Mouse (Mus musculus) heart, postnatal 36 days (tissue): ENCODE results near the gene Rab14. TPM values are rescaled to one million over a fixed set of nuclear protein-coding genes. Genes with fewer than 3 reads are reported as not detected.

Source experiments
- DNase-seq, 2 experiments: peaks; one replicate each; pipeline ENCODE4 v3.0.0; 2021 to 2022
- intact Hi-C: fragments of 180-260 bp; cut with DNase I; formaldehyde crosslinking; loops from one replicate; pipeline ENCODE4 v1.15.1; 2025
- total RNA-seq, 2 experiments: library from RNA; stranded (reverse); gene quantifications; 2 replicates each; pipeline ENCODE4 v1.2.3; 2021

Rab14 gene
- total RNA-seq, 2 experiments from 2014 or later, result 133 to 134 TPM

DNA sequence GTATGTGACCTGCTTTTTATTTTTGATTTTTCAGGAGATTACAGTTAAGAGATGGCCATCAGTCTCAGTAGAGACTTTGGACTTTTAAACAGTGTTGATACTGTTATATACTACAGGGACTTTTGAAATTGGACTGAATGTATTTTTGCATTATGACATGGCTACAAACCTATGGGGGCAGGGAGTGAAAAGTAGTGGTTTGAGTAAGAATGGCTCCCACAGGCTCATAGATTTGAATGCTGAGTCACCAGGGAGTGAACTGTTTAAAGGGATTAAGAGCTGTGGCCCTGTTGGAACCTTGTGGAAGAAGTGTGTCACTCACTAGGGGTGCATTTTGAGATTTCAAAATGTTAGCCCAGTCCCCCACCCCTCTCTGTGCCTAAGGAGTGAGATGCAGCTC is 2.8 kb upstream of the Rab14 start:
- intact Hi-C loops, result no loop called here
- DNase-seq, result no peak

DNA sequence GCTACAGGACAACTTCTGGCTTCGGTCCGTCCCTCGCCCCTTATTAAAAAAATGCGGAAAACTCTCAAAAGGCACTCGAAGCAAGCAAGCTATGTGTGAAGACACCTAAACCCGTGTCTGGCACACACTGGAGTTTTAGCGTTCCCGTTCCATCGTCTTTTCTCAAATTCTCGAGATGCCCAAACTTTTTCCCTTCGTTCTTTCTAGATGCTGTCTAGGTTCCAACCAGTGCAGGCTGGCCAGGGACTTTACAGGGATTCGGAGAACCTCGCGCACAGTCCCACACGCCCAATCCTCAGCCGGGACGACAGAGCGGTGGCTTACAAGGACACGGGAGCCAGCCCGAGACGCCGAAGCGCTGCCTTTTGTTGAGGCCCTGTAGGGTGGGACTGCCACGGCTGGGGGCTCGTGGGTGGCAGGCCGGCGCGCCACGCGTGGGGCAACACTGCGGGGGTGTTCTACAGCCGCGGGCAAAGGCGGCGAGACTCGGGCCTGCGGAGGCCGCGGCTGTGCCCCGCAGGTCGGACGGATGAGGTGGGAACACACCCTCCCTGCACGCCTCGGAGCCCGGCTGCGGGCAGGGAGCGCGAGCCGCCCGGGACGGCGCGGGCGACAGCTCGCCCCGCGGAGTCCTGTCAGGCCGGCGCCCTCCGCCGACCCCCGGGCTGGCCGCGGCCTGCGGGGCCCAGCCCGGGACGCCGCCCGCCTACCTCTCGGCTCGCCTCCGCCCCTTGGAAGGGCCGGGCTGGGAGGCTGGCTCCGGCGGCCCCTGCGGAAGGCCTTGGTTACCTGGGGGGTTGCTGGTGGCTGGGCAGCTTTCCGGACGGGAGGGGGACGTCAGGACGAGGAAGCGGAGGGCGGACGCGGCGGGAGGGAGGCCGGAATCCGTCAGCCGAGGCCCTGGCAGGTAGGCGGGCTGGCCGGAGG is 686 bp downstream of the Rab14 start:
- peak in 1 of 2 experiments; percentile 43 for DNase-seq
- intact Hi-C loops, result no loop called here

DNA sequence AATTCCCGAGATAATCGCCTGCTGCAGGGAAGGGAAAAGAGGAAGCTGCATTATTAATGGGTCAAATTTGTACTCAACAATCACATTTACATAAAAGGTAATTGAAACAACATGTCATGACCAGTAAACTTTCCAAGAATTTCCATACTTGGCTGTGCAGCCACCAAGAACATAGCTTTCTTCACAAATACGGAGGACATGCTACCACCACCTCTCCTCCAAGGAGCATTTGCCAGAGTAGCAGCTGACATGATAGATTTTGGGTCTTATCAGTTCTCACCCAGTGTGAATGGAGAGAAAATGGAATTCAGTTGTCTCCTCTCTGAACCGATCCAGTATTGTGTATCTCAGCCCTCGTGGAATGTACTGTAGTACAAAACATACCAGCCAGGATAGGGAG is 1.4 kb downstream of the Rab14 start:
- no peak for DNase-seq

DNA sequence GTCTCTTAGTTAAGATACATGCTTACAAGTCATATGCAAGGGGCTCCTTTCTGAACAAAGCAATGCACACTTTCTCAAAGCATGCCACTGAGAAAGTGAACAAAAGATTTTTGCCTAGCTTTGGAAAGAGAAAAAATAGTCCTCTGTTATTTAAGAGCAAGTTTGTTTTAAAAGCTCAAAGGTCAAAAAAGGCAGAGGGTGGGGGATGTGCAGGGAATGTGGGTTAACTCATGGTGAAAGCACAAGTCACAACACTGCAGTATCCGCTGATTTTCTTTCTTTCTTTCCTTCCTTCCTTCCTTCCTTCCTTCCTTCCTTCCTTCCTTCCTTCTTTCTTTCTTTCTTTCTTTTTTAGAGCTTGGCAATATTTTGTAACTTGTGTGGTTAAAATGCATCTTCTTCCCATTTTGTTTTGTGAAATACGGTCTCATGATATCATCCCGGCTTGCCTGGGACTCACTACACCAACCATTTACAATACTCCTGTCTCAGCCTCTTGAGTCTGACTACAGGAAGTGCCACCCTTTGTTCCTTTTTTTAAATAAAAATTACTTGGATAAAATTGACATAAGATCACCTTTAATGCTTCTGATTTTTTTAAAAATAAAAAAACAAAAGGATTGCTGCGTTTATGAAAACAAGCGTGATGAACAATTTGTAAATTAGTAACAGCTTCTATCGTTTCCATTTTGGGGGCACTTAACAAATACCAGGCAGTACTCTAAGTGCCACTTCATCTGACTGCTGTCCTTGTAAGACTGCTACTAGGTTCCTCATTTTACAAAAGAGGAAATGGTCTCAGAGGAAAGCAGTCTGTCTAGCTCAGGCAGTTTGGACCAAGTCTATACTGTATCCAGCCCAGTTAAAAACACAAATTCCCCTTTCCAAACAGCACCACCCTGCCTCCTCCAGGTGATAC is 5.0 kb downstream of the Rab14 start:
- intact Hi-C loops, result no loop called here

More for the DNA sequence above, 1.4 kb downstream of the Rab14 start:
- intact Hi-C loops, result no loop called here

DNA sequence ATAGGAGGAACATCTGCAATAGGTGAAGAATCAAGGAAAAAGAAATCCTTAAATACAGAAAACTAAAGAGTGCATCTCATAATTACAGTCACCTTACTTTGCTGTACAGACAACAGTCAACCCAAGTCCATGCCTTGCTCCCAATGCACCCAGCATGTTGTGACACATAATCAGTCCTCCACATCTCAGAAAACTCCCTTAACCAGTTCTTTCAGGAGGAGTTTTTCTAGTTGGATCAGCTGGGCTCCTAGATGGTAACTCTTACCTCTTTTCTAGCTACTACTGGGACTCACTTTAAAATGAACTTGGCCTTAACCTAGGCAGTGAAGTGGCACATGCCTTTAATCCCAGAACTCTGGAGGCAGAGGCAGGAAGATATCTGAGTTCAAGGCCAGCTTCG is 6.9 kb downstream of the Rab14 start:
- no peak for DNase-seq
- intact Hi-C loops, result no loop called here

More for the DNA sequence above, 5.0 kb downstream of the Rab14 start:
- DNase-seq, result no peak

DNA sequence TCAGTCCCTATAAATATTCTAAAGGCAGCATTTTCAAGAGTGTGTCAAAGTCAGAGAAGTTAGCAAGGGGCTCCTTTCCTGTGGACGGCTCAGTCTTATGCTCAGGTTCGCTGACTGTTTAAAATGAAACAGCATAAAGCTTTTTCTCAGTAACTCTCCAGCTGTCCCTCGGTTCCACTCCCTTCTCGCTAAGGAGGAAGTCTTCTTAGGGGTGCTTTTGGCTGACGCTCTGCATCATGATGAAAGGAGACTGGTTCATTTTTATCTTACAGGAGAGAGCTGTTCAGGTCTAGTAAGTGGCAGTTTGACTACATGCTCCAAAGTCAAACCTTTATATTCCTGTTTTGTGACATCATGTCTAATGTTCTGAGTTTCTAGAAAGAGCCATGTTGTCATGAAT is 12.0 kb downstream of the Rab14 start:
- DNase-seq, result no peak
- intact Hi-C loops, result no loop called here

DNA sequence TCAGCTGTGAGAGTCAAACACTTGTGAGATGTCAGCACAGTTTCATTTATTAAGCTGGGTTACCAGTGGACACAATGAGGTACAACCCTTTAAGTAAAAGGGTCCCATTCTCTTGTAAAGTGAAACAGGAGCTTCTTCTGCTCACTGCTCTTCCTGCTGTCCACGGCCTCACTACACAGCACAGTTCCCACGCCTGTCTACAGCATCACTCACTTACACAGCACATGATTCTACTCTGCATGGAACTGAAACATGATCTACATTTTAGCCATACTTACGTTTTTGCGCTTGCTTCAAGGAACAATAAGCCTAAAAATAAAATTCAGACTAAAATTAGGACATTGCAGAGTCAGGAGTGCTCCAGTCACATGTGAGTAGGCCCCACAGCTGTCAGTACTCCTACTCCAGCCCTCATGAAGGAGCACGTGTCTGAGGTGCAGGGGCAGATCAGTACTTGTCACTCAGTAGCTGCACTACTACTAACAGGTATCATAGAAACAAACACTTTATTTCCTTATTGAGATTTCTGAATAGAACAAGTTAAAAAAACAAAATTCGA is 17.7 kb downstream of the Rab14 start:
- DNase-seq, result no peak
- intact Hi-C loops, result no loop called here

DNA sequence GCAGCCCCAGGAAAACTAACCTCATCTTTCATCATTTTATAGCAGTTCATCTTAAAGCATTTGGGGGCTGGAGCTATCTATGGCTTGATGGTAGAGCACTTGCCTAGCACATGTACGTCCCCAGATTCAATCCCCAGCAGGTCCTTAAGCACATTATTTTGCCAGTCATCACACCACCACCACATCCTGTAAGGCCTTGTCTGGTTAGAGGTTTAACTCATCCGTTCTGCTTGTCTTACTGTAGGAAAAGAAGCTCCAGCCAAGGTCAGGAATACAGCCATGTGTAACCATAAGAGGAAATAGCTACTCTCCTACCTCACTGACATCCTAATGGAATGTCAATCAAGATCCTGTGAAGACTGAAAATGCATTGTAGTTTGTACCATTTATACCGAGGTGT is 22.8 kb downstream of the Rab14 start:
- no peak for DNase-seq
- intact Hi-C loops, result no loop called here

DNA sequence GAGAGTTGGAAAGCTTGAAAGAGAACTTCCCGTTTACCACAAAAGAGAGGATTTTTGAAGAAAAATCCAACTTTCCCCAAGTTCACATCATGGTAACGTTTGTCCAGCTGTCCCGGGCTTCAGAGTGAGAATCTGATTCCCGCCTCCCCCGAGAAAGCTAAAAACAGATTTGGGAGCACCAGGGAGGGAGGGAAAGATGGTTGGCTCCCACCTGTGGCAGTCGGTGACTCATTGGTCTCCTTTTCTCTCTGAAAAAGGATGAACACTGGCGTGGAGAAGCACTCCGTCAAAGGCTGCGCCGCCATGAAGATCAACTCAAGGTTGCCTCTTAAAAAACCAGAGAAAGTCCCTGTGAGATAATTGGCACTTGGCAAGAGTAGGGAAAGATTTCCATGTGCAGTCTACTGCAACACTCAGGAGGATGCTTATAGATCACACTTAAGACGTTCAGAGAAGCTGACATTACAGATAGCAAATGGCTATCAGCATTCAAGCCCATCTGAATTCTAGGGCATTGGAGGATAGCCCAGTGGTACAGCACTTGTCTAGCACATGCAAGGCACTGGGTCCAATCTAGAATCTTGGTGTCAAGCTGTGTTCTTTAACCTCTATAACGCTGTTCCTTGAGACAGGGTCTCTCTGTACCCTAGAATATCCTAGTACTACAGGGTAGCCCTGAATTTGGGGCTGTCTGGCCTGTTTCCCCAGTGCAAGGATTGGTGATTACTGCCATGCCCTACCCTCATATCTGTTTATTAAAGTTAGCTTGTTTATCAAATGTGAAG is 25.4 kb downstream of the Rab14 start:
- DNase-seq, result no peak
- intact Hi-C loops, result no loop called here

DNA sequence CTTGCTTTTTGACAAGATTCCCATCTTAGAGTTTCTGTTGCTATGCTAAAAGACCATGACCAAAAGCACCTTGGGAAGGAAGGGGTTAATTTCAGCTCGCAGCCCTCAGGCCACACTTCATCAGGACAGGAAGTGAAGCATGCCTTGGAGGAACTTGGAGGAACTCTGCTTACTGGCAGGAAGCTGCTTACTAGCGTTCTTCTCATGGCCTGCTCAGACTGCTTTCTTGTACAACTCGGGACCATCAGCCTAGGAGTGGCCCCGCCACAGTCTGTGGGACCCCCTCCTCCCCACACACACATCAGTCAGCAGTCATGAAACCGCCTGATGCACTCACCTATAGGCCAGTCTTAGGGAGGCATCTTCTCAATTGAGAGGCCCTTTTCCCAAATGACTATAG is 26.8 kb downstream of the Rab14 start:
- intact Hi-C loops, result no loop called here
- no peak for DNase-seq

DNA sequence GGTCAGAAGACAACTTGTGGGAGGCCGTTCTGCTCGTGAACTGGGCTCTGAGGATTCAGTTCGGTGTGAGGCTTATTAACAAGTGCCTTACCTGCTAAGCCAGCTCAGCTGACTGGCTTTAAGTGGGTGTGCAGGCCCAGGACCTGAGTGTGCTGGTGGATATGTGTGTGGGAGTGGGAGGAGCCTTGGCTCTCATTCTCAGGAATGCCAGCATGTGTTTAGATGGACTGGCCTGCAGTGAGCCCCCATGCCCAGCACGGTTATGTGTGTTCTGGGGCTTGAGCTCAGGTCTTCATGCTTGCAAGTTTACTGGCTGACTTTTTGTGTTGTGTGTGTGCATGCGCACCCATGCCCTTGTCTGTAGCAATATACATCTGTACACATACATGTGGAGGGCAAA is 27.3 kb downstream of the Rab14 start:
- DNase-seq, result no peak
- intact Hi-C loops, result no loop called here

DNA sequence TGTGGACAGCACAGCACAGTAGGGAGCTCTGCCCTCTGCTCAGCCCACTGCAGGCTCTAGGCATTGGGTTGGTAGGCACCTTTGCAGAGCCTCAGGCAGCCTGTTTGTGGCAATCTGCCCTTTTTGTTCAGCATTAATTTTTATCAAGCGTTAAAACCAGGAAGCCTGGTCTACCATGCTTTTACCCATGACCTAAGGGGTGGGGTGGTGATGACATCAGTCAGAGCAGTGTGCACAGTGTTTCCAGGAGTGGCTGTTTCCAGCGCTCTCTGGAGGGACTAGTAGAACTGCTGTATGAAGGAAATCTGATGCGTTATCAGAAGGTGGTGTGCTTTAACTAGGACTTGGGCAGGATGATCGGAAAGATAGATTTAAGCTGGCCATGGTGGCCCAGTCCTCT is 28.7 kb downstream of the Rab14 start:
- no peak for DNase-seq
- intact Hi-C loops, result no loop called here

DNA sequence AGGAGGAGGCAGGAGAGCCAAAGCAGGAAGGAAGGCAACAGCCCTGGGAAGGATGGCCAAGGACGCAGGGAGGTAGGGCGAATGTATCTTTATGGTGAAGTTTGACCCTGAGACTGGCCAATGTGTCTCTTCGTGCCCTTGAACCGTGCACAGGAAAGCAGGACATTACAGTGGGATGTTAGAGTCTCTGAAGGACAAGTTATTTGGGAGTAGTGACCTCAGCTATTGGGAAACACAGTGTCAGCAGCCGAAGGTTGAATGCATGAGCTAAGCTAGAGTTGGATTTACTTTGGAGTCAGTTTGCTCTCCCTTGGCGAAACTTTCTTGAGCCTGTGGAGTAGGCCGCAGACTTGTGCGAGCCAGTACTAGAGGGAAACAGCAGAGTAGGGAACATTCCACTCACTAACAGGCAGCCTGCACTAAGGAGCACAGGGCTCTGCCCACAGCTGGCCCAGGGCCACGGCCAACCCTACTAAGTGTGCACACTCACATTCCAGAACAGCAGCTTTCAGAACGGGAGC is 29.5 kb downstream of the Rab14 start:
- DNase-seq, result peak; percentile 48 to 58
- intact Hi-C loops, result no loop called here

DNA sequence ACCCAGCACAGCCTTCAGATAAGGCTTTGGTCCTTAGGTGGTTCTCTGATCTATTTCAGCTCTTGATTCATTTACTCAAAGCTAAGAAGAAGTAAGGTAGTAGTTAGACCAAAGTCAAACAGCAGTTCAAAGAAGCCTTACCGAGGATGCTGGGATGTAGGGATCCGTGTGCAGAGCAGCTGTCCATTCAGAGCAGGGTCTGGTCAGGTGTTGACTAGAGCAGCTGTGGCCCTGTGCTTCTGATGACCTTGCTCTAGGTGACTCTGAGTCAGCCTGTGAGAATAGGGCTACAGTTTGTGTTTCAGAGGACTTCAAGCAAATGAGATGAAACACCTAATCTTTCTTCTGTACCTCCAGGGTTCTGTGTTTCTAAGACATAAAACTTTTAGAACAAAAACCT is 31.5 kb downstream of the Rab14 start:
- no peak for DNase-seq
- intact Hi-C loops, result no loop called here

DNA sequence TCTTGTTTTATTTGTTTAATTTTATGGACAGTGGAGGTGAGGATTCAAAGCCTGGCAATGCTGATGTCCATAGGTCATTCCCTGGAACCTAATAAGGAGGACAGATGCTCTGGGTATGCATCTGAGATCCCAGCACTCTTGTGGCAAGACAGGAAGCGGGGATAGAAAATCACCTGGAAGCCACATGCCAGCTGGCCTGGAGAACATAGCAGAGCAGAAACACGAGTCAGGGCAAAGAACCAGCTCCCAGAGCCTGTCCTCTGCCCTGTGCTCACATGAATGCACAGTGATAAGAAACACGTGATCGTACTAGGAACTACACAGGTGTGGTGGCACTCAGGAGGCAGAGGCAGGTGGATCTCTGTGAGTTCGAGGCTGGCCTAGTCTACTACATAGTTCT is 34.1 kb downstream of the Rab14 start:
- DNase-seq, result no peak

DNA sequence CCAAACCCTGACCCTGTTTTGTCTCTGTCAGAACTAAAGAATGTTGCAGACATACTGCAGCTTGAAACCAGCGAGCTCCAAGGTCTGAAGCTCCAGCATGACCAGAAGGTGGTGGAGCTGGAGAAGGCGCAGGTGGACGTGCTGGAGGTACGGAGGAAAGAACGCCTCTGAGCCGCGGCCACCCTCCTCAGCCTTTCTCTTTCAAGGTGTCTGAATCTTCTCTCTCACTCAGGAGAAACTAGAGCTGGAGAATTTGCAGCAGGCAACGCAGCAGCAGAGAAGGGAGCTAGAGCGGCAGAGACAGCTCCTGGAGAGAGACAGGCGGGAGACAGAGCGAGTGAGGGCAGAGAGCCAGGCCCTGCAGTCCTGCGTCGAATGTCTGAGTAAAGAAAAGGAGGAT is 35.5 kb downstream of the Rab14 start:
- intact Hi-C loops, result no loop called here
- DNase-seq, result no peak

More for the DNA sequence above, 34.1 kb downstream of the Rab14 start:
- intact Hi-C loops, result no loop called here

DNA sequence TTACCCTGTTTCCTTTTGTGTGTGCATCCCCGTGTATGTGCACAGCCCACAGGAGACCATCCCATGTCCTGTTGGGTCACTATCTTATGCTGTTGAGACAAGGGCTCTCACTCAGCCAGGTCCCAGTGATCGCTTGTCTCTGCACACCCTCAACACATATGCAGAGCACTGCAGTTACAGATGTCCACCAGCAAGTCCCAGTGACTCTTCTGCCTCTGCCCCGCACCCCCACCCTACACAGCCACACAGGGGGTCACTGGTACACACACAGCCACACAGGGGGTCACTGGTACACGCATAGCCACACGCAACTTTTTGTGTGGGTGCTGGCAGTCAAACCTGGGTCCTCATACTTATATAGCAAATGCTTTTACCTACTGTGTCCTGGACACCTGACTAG is 37.5 kb downstream of the Rab14 start:
- intact Hi-C loops, result no loop called here

DNA sequence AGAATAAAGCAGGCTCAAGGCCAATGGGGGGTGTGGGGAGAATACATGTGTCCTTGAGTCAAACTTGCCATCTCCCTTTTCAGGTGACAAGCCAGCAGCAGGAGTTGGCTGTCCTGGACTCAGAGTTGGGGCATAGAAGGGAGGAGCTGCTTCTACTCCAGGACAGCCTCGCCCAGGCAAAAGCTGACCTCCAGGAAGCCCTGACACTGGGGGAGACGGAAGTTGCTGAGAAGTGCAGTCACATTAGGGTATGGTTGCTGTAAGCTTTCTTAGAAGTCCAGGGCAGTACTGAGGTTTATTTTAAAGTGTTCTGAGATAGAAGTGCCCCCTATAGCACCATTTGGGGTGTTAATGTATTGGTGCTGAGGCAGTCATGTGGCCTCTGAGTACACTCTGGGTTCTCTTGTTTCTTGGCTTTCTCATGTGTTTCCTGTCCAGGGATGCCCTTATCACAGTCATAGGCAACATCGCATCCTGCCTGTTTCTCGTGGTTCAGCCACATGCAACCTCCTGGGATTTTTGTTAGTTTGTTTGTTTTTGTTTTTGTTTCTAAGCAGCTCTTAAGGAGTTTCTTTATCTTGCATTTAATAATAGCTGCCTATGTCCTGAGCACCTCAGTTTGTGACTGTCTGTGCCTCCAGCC is 39.0 kb downstream of the Rab14 start:
- DNase-seq, result peak in 1 of 2 experiments; percentile 25
- intact Hi-C loops, result no loop called here

More for the DNA sequence above, 37.5 kb downstream of the Rab14 start:
- DNase-seq, result no peak

DNA sequence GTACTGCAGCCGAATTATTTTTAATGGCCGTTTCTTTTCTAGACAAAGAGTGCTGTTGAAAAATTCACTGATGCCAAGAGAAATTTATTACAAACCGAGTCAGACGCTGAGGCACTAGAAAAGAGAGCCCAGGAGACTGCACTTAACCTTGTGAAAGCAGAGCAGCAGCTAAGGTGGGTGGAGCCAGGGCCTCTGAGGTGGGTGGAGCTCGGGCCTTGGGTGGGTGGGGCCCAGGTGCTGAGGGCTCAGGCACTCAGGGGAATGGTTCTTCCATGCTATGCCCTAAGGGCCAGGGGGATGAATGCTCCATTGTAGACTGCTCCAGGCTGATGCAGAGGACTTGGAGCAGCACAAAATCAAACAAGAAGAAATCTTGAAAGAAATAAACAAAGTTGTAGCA is 40.7 kb downstream of the Rab14 start:
- intact Hi-C loops, result no loop called here
- DNase-seq, result no peak

DNA sequence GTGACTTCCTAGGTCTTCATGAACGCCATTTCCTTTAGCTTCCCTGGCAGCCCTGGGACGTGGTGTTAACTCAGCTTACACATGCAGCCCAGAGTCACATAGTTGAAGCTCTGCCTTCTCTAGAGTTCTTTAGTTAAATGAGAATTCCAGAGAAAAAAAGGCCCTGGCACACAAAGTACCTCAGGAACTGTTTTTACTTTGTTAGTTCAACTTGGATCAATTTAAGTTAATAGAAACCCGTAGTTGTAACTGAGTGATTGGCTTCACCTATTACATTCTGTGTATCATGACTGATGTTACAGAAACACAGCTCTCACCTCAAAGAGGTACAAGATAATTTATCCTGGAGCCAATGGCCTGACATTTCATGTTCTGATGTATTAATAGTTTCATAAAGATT is 42.6 kb downstream of the Rab14 start:
- no peak for DNase-seq
- intact Hi-C loops, result no loop called here
